11 mouse cellular contexts compared by ENCODE assay signal in genomic region chr10:81362336-81362949, GRCm38 (mm10). TPM values are rescaled to one million over a fixed set of nuclear protein-coding genes. Genes with fewer than 3 reads are reported as not detected.
A peak's percentile ranks its signal among the peaks of the same experiment; 100 is the strongest.
DNase-seq lines count a peak whose midpoint lies in the region; ATAC-seq and TF ChIP-seq lines count a peak whose summit lies in the region.
"Had no signal": no experiment of that assay in that cellular context is flagged by ENCODE, and none has a peak within 500 bp of the region (broad histone marks: within the 10 kb centered on the region; RNA-seq: fewer than 3 reads in every experiment).

No protein-coding gene starts in this region.

- no peak for DNase-seq in lung, postnatal 4 days
- DNase-seq in spleen, postnatal 10 days (ENCODE audit: low spot score in 2 of 2) = peak; percentile 75 to 85
- DNase-seq in thymus, postnatal 14 days = no peak
- DNase-seq in gastrocnemius, postnatal 25 days = no peak
- no peak for DNase-seq in adipocyte (ENCODE audit: low spot score)
- DNase-seq: cerebellum, adult 9-11 months had no signal

- peaks cover 11% of the 10 kb centered on the region for H3K36me3 ChIP-seq in lung, embryonic 15.5 days
- H3K36me3 ChIP-seq in intestine, embryonic 15.5 days = peaks cover 12% of the 10 kb centered on the region

- H3K4me1 ChIP-seq in lung, embryonic 15.5 days = peaks cover 77% of the 10 kb centered on the region
- peaks cover 8% of the 10 kb centered on the region for H3K4me1 ChIP-seq in bone marrow, adult 2 months (ENCODE audit: control insufficient read depth, insufficient read depth, low read length)
- H3K4me1 ChIP-seq in intestine, embryonic 15.5 days (replicated peaks) = peaks cover 69% of the 10 kb centered on the region

- WGBS in lung, embryonic 15.5 days = 46% methylated on average over 12 of the region's 12 CpGs
- WGBS in bone marrow, adult 2 months = 64% methylated on average over 12 of the region's 12 CpGs
- WGBS in intestine, embryonic 15.5 days = 69% methylated on average over 12 of the region's 12 CpGs

- 0 out of 2 replicates have a peak overlapping the region, but pooled peaks have one; percentile 3 for H3K9ac ChIP-seq in lung, embryonic 15.5 days
- H3K9ac ChIP-seq in intestine, embryonic 15.5 days = no peak overlapping the region

- peak; percentile 20; the same call in 1 of the 2 replicates for ATAC-seq in lung, embryonic 15.5 days (ENCODE audit: borderline replicate concordance, extremely low read depth, low FRiP score, low TSS enrichment)
- ATAC-seq in intestine, embryonic 15.5 days = peak; percentile 11; the same call in 1 of the 2 replicates
- ATAC-seq: hindbrain, postnatal 0 days had no signal

- peak overlapping the region; percentile 2; the same call in 1 of the 2 replicates for H3K4me3 ChIP-seq in lung, embryonic 15.5 days
- no peak overlapping the region for H3K4me3 ChIP-seq in bone marrow, adult 2 months (replicated peaks; ENCODE audit: control insufficient read depth, low read depth, low read length)
- no peak overlapping the region for H3K4me3 ChIP-seq in intestine, embryonic 15.5 days (replicated peaks)

- H3K4me2 ChIP-seq in lung, embryonic 15.5 days = peak overlapping the region; percentile 59
- H3K4me2 ChIP-seq in intestine, embryonic 15.5 days (replicated peaks) = no peak overlapping the region; the same call in 1 of the 2 replicates

- TF ChIP-seq POLR2A in bone marrow, adult 2 months (IDR thresholded peaks at IDR 0.05; ENCODE audit: borderline replicate concordance, control insufficient read depth, low read depth, low read length) = peak; percentile 66; the same call in 1 of the 2 replicates

- no peak for TF ChIP-seq CTCF in bone marrow, adult 2 months (IDR thresholded peaks at IDR 0.05; ENCODE audit: control insufficient read depth, insufficient read depth, low read length)

- H3K9me3 ChIP-seq in lung, embryonic 15.5 days = no peaks in the 10 kb centered on the region
- no peaks in the 10 kb centered on the region for H3K9me3 ChIP-seq in intestine, embryonic 15.5 days

- peaks cover 6% of the 10 kb centered on the region; the same call in 1 of the 2 replicates for H3K27me3 ChIP-seq in lung, embryonic 15.5 days
- H3K27me3 ChIP-seq in intestine, embryonic 15.5 days (replicated peaks) = peaks cover 10% of the 10 kb centered on the region

- H3K27ac ChIP-seq in lung, embryonic 15.5 days = peak overlapping the region; percentile 88
- peak overlapping the region; percentile 67 for H3K27ac ChIP-seq in bone marrow, adult 2 months (ENCODE audit: control insufficient read depth, insufficient read depth, low read depth, low read length, poor library complexity)
- 0 out of 2 replicates have a peak overlapping the region, but pooled peaks have one; percentile 29 for H3K27ac ChIP-seq in intestine, embryonic 15.5 days
- H3K27ac ChIP-seq: hindbrain, postnatal 0 days had no signal

RNA-seq across cellular contexts. Expression of gene 4930404N11Rik, which starts 3.2 kb away (rescaled TPM):
- polyA plus RNA-seq in lung, embryonic 15.5 days (2015; fragmentation: Nextera tagmentation; extraction: Ambion mirVana) = 2.0 and 3.0 TPM in 2 replicates
- polyA plus RNA-seq in bone marrow, adult 2 months (2011; ENCODE audit: insufficient read depth, insufficient read length, low replicate concordance, missing spikeins) = 4.5 and 12.3 TPM in 2 replicates
- polyA plus RNA-seq in intestine, embryonic 15.5 days (2015; fragmentation: Nextera tagmentation; extraction: Ambion mirVana) = 1.0 and 2.2 TPM in 2 replicates
- under 1 TPM; 0.48 to 0.49 TPM for total RNA-seq in gastrocnemius, postnatal 25 days (2021)
- total RNA-seq: hindbrain, postnatal 0 days had no signal

RNA-seq across cellular contexts. Expression of gene Mfsd12, which starts 5.2 kb away (rescaled TPM):
- polyA plus RNA-seq in lung, embryonic 15.5 days (2015; fragmentation: Nextera tagmentation; extraction: Ambion mirVana) = 17.6 and 20.4 TPM in 2 replicates
- 11.0 and 14.3 TPM in 2 replicates for polyA plus RNA-seq in bone marrow, adult 2 months (2011; ENCODE audit: insufficient read depth, insufficient read length, low replicate concordance, missing spikeins)
- polyA plus RNA-seq in intestine, embryonic 15.5 days (2015; fragmentation: Nextera tagmentation; extraction: Ambion mirVana) = 19.9 and 23.8 TPM in 2 replicates
- total RNA-seq in gastrocnemius, postnatal 25 days (2021) = 1 to 10 TPM; 2.3 to 2.9 TPM

RNA-seq across cellular contexts. Expression of gene Hmg20b, which starts 12.2 kb away (rescaled TPM):
- polyA plus RNA-seq in lung, embryonic 15.5 days (2015; fragmentation: Nextera tagmentation; extraction: Ambion mirVana) = 91.2 and 92.5 TPM in 2 replicates
- polyA plus RNA-seq in bone marrow, adult 2 months (2011; ENCODE audit: insufficient read depth, insufficient read length, low replicate concordance, missing spikeins) = 56.9 and 60.7 TPM in 2 replicates
- polyA plus RNA-seq in intestine, embryonic 15.5 days (2015; fragmentation: Nextera tagmentation; extraction: Ambion mirVana) = 71.2 and 71.7 TPM in 2 replicates
- total RNA-seq in gastrocnemius, postnatal 25 days (2021) = 10 to 100 TPM; 22.9 to 29.6 TPM

RNA-seq across cellular contexts. Expression of gene Fzr1, which starts 15.9 kb away (rescaled TPM):
- 110 and 115 TPM in 2 replicates for polyA plus RNA-seq in lung, embryonic 15.5 days (2015; fragmentation: Nextera tagmentation; extraction: Ambion mirVana)
- polyA plus RNA-seq in bone marrow, adult 2 months (2011; ENCODE audit: insufficient read depth, insufficient read length, low replicate concordance, missing spikeins) = 126 and 131 TPM in 2 replicates
- 83.2 and 85.7 TPM in 2 replicates for polyA plus RNA-seq in intestine, embryonic 15.5 days (2015; fragmentation: Nextera tagmentation; extraction: Ambion mirVana)
- 10 to 100 TPM; 13.5 to 14.0 TPM for total RNA-seq in gastrocnemius, postnatal 25 days (2021)

RNA-seq across cellular contexts. Expression of gene Gipc3, which starts 19.4 kb away (rescaled TPM):
- polyA plus RNA-seq in lung, embryonic 15.5 days (2015; fragmentation: Nextera tagmentation; extraction: Ambion mirVana) = 0.07 and 0.10 TPM in 2 replicates
- not detected in 2 replicates for polyA plus RNA-seq in bone marrow, adult 2 months (2011; ENCODE audit: insufficient read depth, insufficient read length, low replicate concordance, missing spikeins)
- polyA plus RNA-seq in intestine, embryonic 15.5 days (2015; fragmentation: Nextera tagmentation; extraction: Ambion mirVana) = 0.06 TPM in 1 of 2 replicates, not detected in the other
- total RNA-seq in gastrocnemius, postnatal 25 days (2021) = 1 to 10 TPM; 1.0 to 1.3 TPM
- polyA plus RNA-seq: forebrain, embryonic 11.5 days; hindbrain, postnatal 0 days had no signal

Comparison
In these comparisons a context has a peak if more than half of its experiments do, and no peak if none do; other contexts are left out.
1. H3K27ac ChIP-seq: peak in every context shown above with its lines; median percentile 88 in lung, embryonic 15.5 days; 67 in bone marrow, adult 2 months; 29 in intestine, embryonic 15.5 days.
2. DNase-seq: peak in spleen, postnatal 10 days (2 of 2); none in lung, postnatal 4 days (0 of 2), thymus, postnatal 14 days (single experiment), gastrocnemius, postnatal 25 days (single experiment) and adipocyte (single experiment).